Mouse (Mus musculus) retina, embryonic 14.5 days (tissue): ENCODE measurements around the gene Tprgl.

Source experiments
- DNase-seq: peaks from one replicate; pipeline ENCODE4 v3.0.0-alpha.2; 2015; ENCODE audit warnings: low spot score

Tprgl gene

DNA sequence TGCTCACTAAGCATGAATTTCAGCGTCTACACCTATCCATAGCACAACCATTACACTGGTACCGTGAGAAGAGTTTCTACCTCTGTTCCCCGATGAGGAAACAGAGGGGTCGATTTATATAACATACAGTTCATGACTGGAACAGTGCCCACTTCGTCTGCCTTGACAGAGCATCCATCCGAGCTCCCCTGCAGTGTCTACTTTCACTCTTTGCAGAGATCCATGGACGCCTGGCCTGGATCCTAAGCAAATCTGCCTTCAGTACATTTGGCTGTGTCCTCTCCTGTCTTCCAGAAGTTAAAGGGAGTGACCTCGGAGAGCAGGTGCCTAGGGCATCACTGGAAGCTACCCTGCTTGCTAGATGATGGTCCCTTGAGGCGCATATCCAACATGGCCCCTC, 41.3 kb downstream of the Tprgl start:
- no peak for DNase-seq

DNA sequence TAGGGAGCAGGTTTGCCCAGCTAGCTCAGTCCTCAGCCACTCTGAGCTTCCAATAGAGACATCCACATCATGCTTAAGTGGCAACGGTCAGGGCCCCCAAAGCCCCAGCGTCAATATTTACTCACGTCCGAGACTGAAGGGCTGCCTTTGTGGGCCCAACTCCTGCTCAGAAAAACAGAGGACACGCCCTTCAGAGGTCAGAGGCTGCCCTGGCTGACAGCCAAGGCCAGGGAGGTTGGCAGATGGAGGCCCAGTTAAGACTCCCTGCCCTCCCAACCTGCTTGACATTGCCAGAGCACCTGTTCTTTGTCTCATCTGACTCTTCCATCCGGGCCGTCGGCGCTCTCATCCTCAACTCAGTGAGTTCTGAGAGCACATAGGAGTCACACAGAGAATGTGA, 41.7 kb downstream of the Tprgl start:
- no peak for DNase-seq

DNA sequence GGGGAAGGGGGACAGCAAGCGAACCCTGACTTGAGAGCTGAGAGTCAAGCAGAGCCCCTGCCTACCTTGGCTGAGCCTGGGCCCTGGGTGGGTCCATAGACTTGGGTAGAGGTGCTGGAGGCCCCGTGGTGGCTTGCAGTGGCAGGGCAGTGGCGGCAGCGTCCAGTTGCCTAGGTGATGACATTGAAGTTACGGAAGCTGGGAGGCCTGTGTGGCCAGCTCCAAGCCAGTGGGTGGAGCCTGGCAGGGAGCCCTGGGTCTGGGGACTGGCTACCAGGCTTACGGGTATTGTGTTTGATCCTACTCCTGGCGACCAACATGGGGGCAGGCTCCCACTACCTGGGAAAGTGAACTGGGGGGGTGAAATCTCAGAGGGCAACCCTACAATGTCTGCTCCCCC, 44.0 kb downstream of the Tprgl start:
- DNase-seq, result no peak

DNA sequence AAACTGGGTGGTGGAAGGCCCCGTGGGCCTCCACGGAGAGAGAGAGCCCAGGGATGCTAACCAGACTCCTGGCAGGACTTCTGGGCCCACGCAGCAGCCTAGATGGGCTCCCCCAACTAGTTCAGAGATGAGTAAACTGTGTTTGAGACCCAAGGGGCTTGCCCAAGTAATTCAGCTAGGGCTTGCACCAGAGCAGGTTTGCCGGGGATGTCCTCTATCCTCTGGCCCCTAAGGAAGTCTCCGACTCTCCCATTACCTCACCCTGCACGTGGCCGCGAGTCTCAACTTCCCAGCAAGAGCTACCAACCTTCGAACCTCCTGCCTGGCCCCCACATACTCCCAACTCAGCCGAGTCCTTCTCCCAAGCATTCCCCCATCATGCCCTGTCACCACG, 50.6 kb downstream of the Tprgl start:
- DNase-seq, result no peak

DNA sequence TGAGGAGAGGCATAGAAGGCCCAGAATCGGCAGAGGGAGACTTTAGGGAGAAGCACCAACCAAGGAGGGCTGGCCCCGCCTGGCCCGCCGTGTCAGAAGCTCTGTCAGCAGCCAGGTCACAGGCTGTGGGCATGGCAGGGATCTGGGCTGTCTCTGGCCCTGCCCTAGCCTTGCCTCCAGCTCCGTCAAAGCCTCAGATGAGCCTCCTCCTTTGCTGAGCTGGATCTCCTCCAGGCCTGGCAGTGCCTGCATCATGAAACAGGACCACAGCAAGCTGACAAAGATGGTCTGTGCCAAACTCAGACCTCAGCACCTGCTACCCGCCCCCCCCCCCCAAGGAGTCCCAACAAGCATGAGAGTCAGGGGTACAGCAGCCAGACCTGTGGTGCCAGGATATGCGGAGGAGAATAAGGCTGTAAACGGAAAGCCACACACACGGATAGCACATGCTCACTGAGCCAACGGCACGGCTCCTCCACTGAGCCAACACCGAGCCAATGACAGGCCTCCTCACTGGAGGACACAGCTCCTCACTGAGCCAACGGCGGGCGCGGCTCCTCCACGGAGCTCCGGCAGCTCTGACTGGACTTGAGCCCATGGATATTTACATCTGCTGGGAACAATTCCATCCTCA, 51.1 kb downstream of the Tprgl start:
- no peak for DNase-seq
